Mouse (Mus musculus): ENCODE measurements around the gene Zfp740.

- TF ChIP-seq MAFK (IDR thresholded peaks at IDR 0.05; ENCODE audit: insufficient replicate concordance, low read length) (no peak), POLR2A (IDR thresholded peaks at IDR 0.05; ENCODE audit: low read depth, low read length) (no peak), MXI1 (IDR thresholded peaks at IDR 0.05; ENCODE audit: low read depth, low read length) (no peak), KAT2A (IDR thresholded peaks at IDR 0.05; ENCODE audit: insufficient replicate concordance, low read length) (no peak), CTCF (conservative IDR thresholded peaks at IDR 0.05 in 1 of 2, IDR thresholded peaks at IDR 0.05 in 1 of 2; ENCODE audit: low read depth in 2 of 2, low read length in 2 of 2) (no peak), RCOR1 (conservative IDR thresholded peaks at IDR 0.05; ENCODE audit: low read depth, low read length) (no peak), EP300 (IDR thresholded peaks at IDR 0.05; ENCODE audit: low read length) (no peak), TBP (conservative IDR thresholded peaks at IDR 0.05; ENCODE audit: low read depth, low read length) (no peak), USF2 (conservative IDR thresholded peaks at IDR 0.05; ENCODE audit: low read depth, low read length) (no peak), ZKSCAN1 (IDR thresholded peaks at IDR 0.05; ENCODE audit: borderline replicate concordance, low read depth, low read length) (no peak), MAX (IDR thresholded peaks at IDR 0.05; ENCODE audit: low read length) (no peak)
Measured at GRCm38 (mm10) chr15:102195373-102195772, 7.7 kb upstream of the Zfp740 start.

All from CH12.LX (cell line).